Mouse (Mus musculus) thymus, postnatal 14 days (tissue): Measurements from ENCODE around the gene Mycbp2.

ENCODE experiments used
- DNase-seq: peaks from one replicate; pipeline ENCODE4 v3.0.0; 2021

The Mycbp2 gene

GRCm38 (mm10) chr14:103256866-103257265 lies 89.7 kb downstream of the Mycbp2 start:
- no peak for DNase-seq

- no peak for DNase-seq
Observed at GRCm38 (mm10) chr14:103254311-103254710, 92.3 kb downstream of the Mycbp2 start.

- no peak for DNase-seq
Observed at GRCm38 (mm10) chr14:103242020-103242419, 104.6 kb downstream of the Mycbp2 start.

GRCm38 (mm10) chr14:103234770-103235169 lies 111.8 kb downstream of the Mycbp2 start:
- no peak for DNase-seq

- no peak for DNase-seq
Observed at GRCm38 (mm10) chr14:103233640-103234593, 112.7 kb downstream of the Mycbp2 start.

GRCm38 (mm10) chr14:103222356-103222755 lies 124.3 kb downstream of the Mycbp2 start:
- no peak for DNase-seq

- no peak for DNase-seq
Observed at GRCm38 (mm10) chr14:103221751-103222150, 124.9 kb downstream of the Mycbp2 start.

- no peak for DNase-seq
Observed at GRCm38 (mm10) chr14:103216331-103216730, 130.3 kb downstream of the Mycbp2 start.

- DNase-seq = no peak
Observed at GRCm38 (mm10) chr14:103186658-103187057, 160.0 kb downstream of the Mycbp2 start.

- no peak for DNase-seq
Observed at GRCm38 (mm10) chr14:103186076-103186475, 160.5 kb downstream of the Mycbp2 start.

GRCm38 (mm10) chr14:103180096-103180495 lies 166.5 kb downstream of the Mycbp2 start:
- no peak for DNase-seq

GRCm38 (mm10) chr14:103162923-103163322 lies 183.7 kb downstream of the Mycbp2 start:
- no peak for DNase-seq

GRCm38 (mm10) chr14:103155685-103156084 lies 190.9 kb downstream of the Mycbp2 start:
- DNase-seq = no peak

- no peak for DNase-seq
Observed at GRCm38 (mm10) chr14:103150139-103150538, 196.5 kb downstream of the Mycbp2 start.

- DNase-seq = peak; percentile 57
Observed at GRCm38 (mm10) chr14:103131991-103132390, 214.6 kb downstream of the Mycbp2 start.

GRCm38 (mm10) chr14:103125756-103126155 lies 220.9 kb downstream of the Mycbp2 start:
- no peak for DNase-seq

GRCm38 (mm10) chr14:103114994-103115670 lies 231.5 kb downstream of the Mycbp2 start:
- no peak for DNase-seq

GRCm38 (mm10) chr14:103112606-103113363 lies 233.8 kb downstream of the Mycbp2 start:
- DNase-seq = no peak

GRCm38 (mm10) chr14:103109971-103110370 lies 236.6 kb downstream of the Mycbp2 start:
- no peak for DNase-seq

GRCm38 (mm10) chr14:103106301-103106700 lies 240.3 kb downstream of the Mycbp2 start:
- no peak for DNase-seq

- DNase-seq = no peak
Observed at GRCm38 (mm10) chr14:103102731-103103335, 243.8 kb downstream of the Mycbp2 start.

- no peak for DNase-seq
Observed at GRCm38 (mm10) chr14:103102246-103102645, 244.4 kb downstream of the Mycbp2 start.

GRCm38 (mm10) chr14:103101171-103101570 lies 245.4 kb downstream of the Mycbp2 start:
- no peak for DNase-seq
